Mouse (Mus musculus) erythroblast, adult 5-6 weeks (primary cell): Measurements from ENCODE around the gene Gm10337. TPM values are rescaled to one million over a fixed set of nuclear protein-coding genes. Genes with fewer than 3 reads are reported as not detected.

Experiments used
- ATAC-seq: replicated peaks from 2 replicates; pipeline ENCODE4 v1.8.0; 2016; ENCODE audit warnings: moderate number of reproducible peaks, mild to moderate bottlenecking, moderate TSS enrichment, inconsistent platforms; ENCODE audit not compliant: poor library complexity, low FRiP score, severe bottlenecking
- total RNA-seq, 2 experiments: library from RNA; stranded (forward) in 1 of 2; stranded (reverse) in 1 of 2; fragments of 150-400 nt in 1 of 2; fragments of 200-764, 138-1000 nt in 1 of 2; gene quantifications; 2 replicates each; pipeline versions ENCODE4 v1.2.3 to v1.2.4; 2015 to 2017; ENCODE audit warnings: low replicate concordance in 2 of 2

The Gm10337 gene
- total RNA-seq, 2 experiments from 2014 or later: not detected

GRCm38 (mm10) chr15:102544801-102545200 lies 41.3 kb downstream of the Gm10337 start:
- ATAC-seq: no peak

GRCm38 (mm10) chr15:102546246-102546645 lies 42.7 kb downstream of the Gm10337 start:
- ATAC-seq: no peak

- ATAC-seq: no peak
These were observed 43.3 kb downstream of the Gm10337 start for GRCm38 (mm10) chr15:102546677-102547427.

GRCm38 (mm10) chr15:102547478-102547877 lies 44.0 kb downstream of the Gm10337 start:
- no peak for ATAC-seq

- no peak for ATAC-seq
These were observed 49.1 kb downstream of the Gm10337 start for GRCm38 (mm10) chr15:102552599-102552998.

Other genes with a start within 250 kb of the Gm10337 start
- gene Rarg, start 246.2 kb upstream of the Gm10337 start, total RNA-seq (2015; ENCODE audit: low replicate concordance): 0.84 and 1.5 TPM in 2 replicates
- 0.84 and 5.2 TPM in 2 replicates for gene Rarg, start 246.2 kb upstream of the Gm10337 start, total RNA-seq (2017; ENCODE audit: low replicate concordance)
- gene Gm9918, start 233.2 kb upstream of the Gm10337 start, total RNA-seq (2015; ENCODE audit: low replicate concordance): not detected in 2 replicates
- gene Gm9918, start 233.2 kb upstream of the Gm10337 start, total RNA-seq (2017; ENCODE audit: low replicate concordance): not detected in 2 replicates
- 5.9 and 15.6 TPM in 2 replicates for gene Mfsd5, start 224.3 kb upstream of the Gm10337 start, total RNA-seq (2015; ENCODE audit: low replicate concordance)
- 2.5 and 10.7 TPM in 2 replicates for gene Mfsd5, start 224.3 kb upstream of the Gm10337 start, total RNA-seq (2017; ENCODE audit: low replicate concordance)
- 4.8 and 10.9 TPM in 2 replicates for gene Espl1, start 207.5 kb upstream of the Gm10337 start, total RNA-seq (2015; ENCODE audit: low replicate concordance)
- gene Espl1, start 207.5 kb upstream of the Gm10337 start, total RNA-seq (2017; ENCODE audit: low replicate concordance): 29.3 and 37.1 TPM in 2 replicates
- gene Pfdn5, start 177.6 kb upstream of the Gm10337 start, total RNA-seq (2015; ENCODE audit: low replicate concordance): 71.1 and 131 TPM in 2 replicates
- 120 and 128 TPM in 2 replicates for gene Pfdn5, start 177.6 kb upstream of the Gm10337 start, total RNA-seq (2017; ENCODE audit: low replicate concordance)
- gene Myg1, start 172.0 kb upstream of the Gm10337 start, total RNA-seq (2015; ENCODE audit: low replicate concordance): 9.4 and 10.0 TPM in 2 replicates
- gene Myg1, start 172.0 kb upstream of the Gm10337 start, total RNA-seq (2017; ENCODE audit: low replicate concordance): 14.3 and 14.9 TPM in 2 replicates
- gene Aaas, start 153.0 kb upstream of the Gm10337 start, total RNA-seq (2015; ENCODE audit: low replicate concordance): 30.3 and 60.7 TPM in 2 replicates
- 11.7 and 49.7 TPM in 2 replicates for gene Aaas, start 153.0 kb upstream of the Gm10337 start, total RNA-seq (2017; ENCODE audit: low replicate concordance)
- not detected in 2 replicates for gene Sp7, start 136.5 kb upstream of the Gm10337 start, total RNA-seq (2015; ENCODE audit: low replicate concordance)
- gene Sp7, start 136.5 kb upstream of the Gm10337 start, total RNA-seq (2017; ENCODE audit: low replicate concordance): not detected in 2 replicates
- 42.2 and 66.3 TPM in 2 replicates for gene Sp1, start 97.6 kb upstream of the Gm10337 start, total RNA-seq (2015; ENCODE audit: low replicate concordance)
- gene Sp1, start 97.6 kb upstream of the Gm10337 start, total RNA-seq (2017; ENCODE audit: low replicate concordance): 20.2 and 23.1 TPM in 2 replicates
- not detected in 2 replicates for gene Amhr2, start 58.4 kb upstream of the Gm10337 start, total RNA-seq (2015; ENCODE audit: low replicate concordance)
- gene Amhr2, start 58.4 kb upstream of the Gm10337 start, total RNA-seq (2017; ENCODE audit: low replicate concordance): not detected in 2 replicates
- 70.9 and 84.4 TPM in 2 replicates for gene Prr13, start 44.7 kb upstream of the Gm10337 start, total RNA-seq (2015; ENCODE audit: low replicate concordance)
- gene Prr13, start 44.7 kb upstream of the Gm10337 start, total RNA-seq (2017; ENCODE audit: low replicate concordance): 37.6 and 64.5 TPM in 2 replicates
- gene Pcbp2, start 33.2 kb upstream of the Gm10337 start, total RNA-seq (2015; ENCODE audit: low replicate concordance): 252 and 321 TPM in 2 replicates
- 85.4 and 91.0 TPM in 2 replicates for gene Pcbp2, start 33.2 kb upstream of the Gm10337 start, total RNA-seq (2017; ENCODE audit: low replicate concordance)
- gene Map3k12, start 13.3 kb downstream of the Gm10337 start, total RNA-seq (2015; ENCODE audit: low replicate concordance): not detected in 2 replicates
- gene Map3k12, start 13.3 kb downstream of the Gm10337 start, total RNA-seq (2017; ENCODE audit: low replicate concordance): 0.34 and 1.1 TPM in 2 replicates
- 3.5 and 7.3 TPM in 2 replicates for gene Tarbp2, start 14.5 kb downstream of the Gm10337 start, total RNA-seq (2015; ENCODE audit: low replicate concordance)
- gene Tarbp2, start 14.5 kb downstream of the Gm10337 start, total RNA-seq (2017; ENCODE audit: low replicate concordance): 9.6 and 13.5 TPM in 2 replicates
- gene Npff, start 21.2 kb downstream of the Gm10337 start, total RNA-seq (2015; ENCODE audit: low replicate concordance): 4.6 TPM in 1 of 2 replicates, not detected in the other
- gene Npff, start 21.2 kb downstream of the Gm10337 start, total RNA-seq (2017; ENCODE audit: low replicate concordance): 5.9 TPM in 1 of 2 replicates, not detected in the other
- gene Gm28047, start 121.3 kb downstream of the Gm10337 start, total RNA-seq (2015; ENCODE audit: low replicate concordance): not detected in 2 replicates
- not detected in 2 replicates for gene Gm28047, start 121.3 kb downstream of the Gm10337 start, total RNA-seq (2017; ENCODE audit: low replicate concordance)
- 43.9 and 44.4 TPM in 2 replicates for gene Atf7, start 121.7 kb downstream of the Gm10337 start, total RNA-seq (2015; ENCODE audit: low replicate concordance)
- 19.9 and 21.7 TPM in 2 replicates for gene Atf7, start 121.7 kb downstream of the Gm10337 start, total RNA-seq (2017; ENCODE audit: low replicate concordance)
- gene Atp5g2, start 168.6 kb downstream of the Gm10337 start, total RNA-seq (2015; ENCODE audit: low replicate concordance): 22.6 and 29.2 TPM in 2 replicates
- gene Atp5g2, start 168.6 kb downstream of the Gm10337 start, total RNA-seq (2017; ENCODE audit: low replicate concordance): 9.0 and 15.5 TPM in 2 replicates
- 122 and 194 TPM in 2 replicates for gene Calcoco1, start 218.5 kb downstream of the Gm10337 start, total RNA-seq (2015; ENCODE audit: low replicate concordance)
- gene Calcoco1, start 218.5 kb downstream of the Gm10337 start, total RNA-seq (2017; ENCODE audit: low replicate concordance): 216 and 452 TPM in 2 replicates